In the genomic region with DNA sequence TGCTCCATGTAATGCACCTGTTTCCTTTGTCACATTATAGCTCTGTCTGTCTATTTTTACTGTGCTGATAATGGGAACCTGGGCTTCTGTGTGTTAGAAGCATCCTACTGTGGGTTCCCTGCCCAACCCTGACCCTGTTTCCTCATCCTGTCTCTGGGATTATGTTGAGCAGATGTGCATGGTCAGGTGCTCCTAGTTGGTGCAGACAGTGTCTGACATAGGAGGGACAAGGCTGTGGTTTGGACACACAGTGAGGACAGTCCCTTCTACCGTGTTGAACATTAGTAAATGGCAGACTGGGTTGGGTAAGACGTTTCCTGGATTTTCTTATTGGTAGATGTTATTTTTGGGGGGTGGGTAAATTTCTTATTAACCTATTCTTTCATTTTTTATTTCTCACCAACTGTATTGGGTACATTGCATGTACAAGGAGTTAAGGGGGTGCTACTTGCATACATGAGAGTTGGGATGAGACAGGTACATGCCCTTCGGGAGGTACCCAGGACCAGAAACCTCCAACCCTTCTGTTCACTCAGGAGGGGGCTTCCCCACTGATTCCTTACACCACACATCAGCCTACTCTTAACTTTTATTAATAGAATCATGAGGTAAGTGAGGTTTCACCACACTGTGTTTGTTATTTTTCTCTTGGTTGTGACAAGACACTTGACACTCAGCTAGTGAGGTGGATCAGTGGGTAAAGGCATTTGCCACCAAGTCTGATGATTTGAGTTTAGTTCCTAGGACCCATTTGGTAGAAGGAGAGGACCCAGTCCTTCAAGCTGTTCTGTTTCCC, we compare ENCODE assay signal across 25 mouse cellular contexts.
"Had no signal": no experiment of that assay in that cellular context is flagged by ENCODE, and none has a peak within 500 bp of the region (broad histone marks: within the 10 kb centered on the region; RNA-seq: fewer than 3 reads in every experiment).

No protein-coding gene starts in this region.

- H3K36me3 ChIP-seq: heart, embryonic 10.5 days; heart, embryonic 12.5 days; hindbrain, embryonic 10.5 days; hindbrain, embryonic 12.5 days; intestine, embryonic 15.5 days; kidney, embryonic 15.5 days; limb, embryonic 13.5 days; limb, embryonic 15.5 days; liver, embryonic 12.5 days had no signal

- H3K27me3 ChIP-seq: heart, embryonic 12.5 days; intestine, embryonic 15.5 days; kidney, embryonic 15.5 days; limb, embryonic 15.5 days had no signal

- H3K4me1 ChIP-seq: heart, embryonic 10.5 days; limb, embryonic 13.5 days; limb, embryonic 15.5 days; liver, embryonic 12.5 days had no signal

- H3K27ac ChIP-seq: gastrocnemius, adult 2 months; heart, embryonic 10.5 days; hindbrain, embryonic 12.5 days; hindbrain, embryonic 14.5 days; intestine, embryonic 15.5 days; kidney, embryonic 15.5 days; kidney, postnatal 0 days; layer of hippocampus, adult 2 months; limb, embryonic 13.5 days; limb, embryonic 15.5 days; liver, embryonic 12.5 days had no signal

- DNase-seq: gastrocnemius, adult 2 months; gastrocnemius, postnatal 10 days; gastrocnemius, postnatal 25 days; heart, adult 18-20 months; heart, postnatal 10 days; heart, postnatal 4 days; kidney, adult 18-20 months; kidney, adult 9 months; kidney, postnatal 14 days; kidney, postnatal 36 days; layer of hippocampus, adult 9-11 months; layer of hippocampus, postnatal 36 days; left cerebral cortex, postnatal 4 days had no signal

- H3K4me3 ChIP-seq: heart, embryonic 10.5 days; heart, embryonic 12.5 days; hindbrain, embryonic 10.5 days; hindbrain, embryonic 12.5 days; intestine, embryonic 15.5 days; kidney, embryonic 15.5 days; layer of hippocampus, adult 2 months; limb, embryonic 13.5 days; limb, embryonic 15.5 days; liver, embryonic 12.5 days had no signal
